Mouse (Mus musculus) stomach, postnatal 0 days (tissue): Measurements from ENCODE around the gene Gsc.

Source experiments
- CTCF ChIP-seq: IDR thresholded peaks from 2 replicates; pipeline ENCODE4 v1.5.1; 2016; ENCODE audit warnings: antibody characterized with exemption, low read depth, mild to moderate bottlenecking, moderate library complexity
- EP300 ChIP-seq: optimal IDR thresholded peaks from 2 replicates; pipeline ENCODE3; 2016; ENCODE audit warnings: antibody characterized with exemption

- TF ChIP-seq CTCF (no peak), EP300 (no peak)
These were observed 18.9 kb upstream of the Gsc start for GRCm38 (mm10) chr12:104492009-104492408.
